Comparison of ENCODE assay signal across 22 mouse cellular contexts in genomic region chr11:118581019-118581418, GRCm38 (mm10).
DNase-seq lines count a peak whose midpoint lies in the region; ATAC-seq and TF ChIP-seq lines count a peak whose summit lies in the region.
"Had no signal": no experiment of that assay in that cellular context is flagged by ENCODE, and none has a peak within 500 bp of the region (broad histone marks: within the 10 kb centered on the region; RNA-seq: fewer than 3 reads in every experiment).

No protein-coding gene starts in this region.

- H3K27ac ChIP-seq in forebrain, embryonic 14.5 days (ENCODE audit: low read depth, low read length), result no peak overlapping the region
- no peak overlapping the region for H3K27ac ChIP-seq in forebrain, embryonic 10.5 days
- no peak overlapping the region for H3K27ac ChIP-seq in hindbrain, postnatal 0 days
- no peak overlapping the region for H3K27ac ChIP-seq in hindbrain, embryonic 10.5 days
- H3K27ac ChIP-seq: embryonic facial prominence, embryonic 10.5 days; heart, embryonic 15.5 days; kidney, postnatal 0 days; midbrain, embryonic 12.5 days had no signal

- H3K27me3 ChIP-seq in forebrain, embryonic 14.5 days (replicated peaks; ENCODE audit: control insufficient read depth, insufficient read depth, low read length), result no peaks in the 10 kb centered on the region
- H3K27me3 ChIP-seq in forebrain, embryonic 10.5 days (ENCODE audit: poor library complexity, severe bottlenecking), result peaks cover 17% of the 10 kb centered on the region; the same call in 1 of the 2 replicates
- no peaks in the 10 kb centered on the region for H3K27me3 ChIP-seq in hindbrain, postnatal 0 days (ENCODE audit: insufficient read depth, low read length)
- H3K27me3 ChIP-seq in hindbrain, embryonic 10.5 days (ENCODE audit: insufficient read depth, poor library complexity, severe bottlenecking), result peaks cover 13% of the 10 kb centered on the region; the same call in 1 of the 2 replicates

- H3K9me3 ChIP-seq in forebrain, embryonic 14.5 days (replicated peaks; ENCODE audit: control insufficient read depth, low read length), result no peaks in the 10 kb centered on the region
- no peaks in the 10 kb centered on the region for H3K9me3 ChIP-seq in forebrain, embryonic 10.5 days
- H3K9me3 ChIP-seq in hindbrain, postnatal 0 days (ENCODE audit: low read length), result no peaks in the 10 kb centered on the region
- H3K9me3 ChIP-seq in hindbrain, embryonic 10.5 days, result no peaks in the 10 kb centered on the region
- H3K9me3 ChIP-seq: embryonic facial prominence, embryonic 10.5 days; heart, embryonic 15.5 days; midbrain, embryonic 12.5 days had no signal

- peak; percentile 10; the same call in 1 of the 2 replicates for TF ChIP-seq CTCF in hindbrain, postnatal 0 days (IDR thresholded peaks at IDR 0.05; ENCODE audit: low read depth)

- DNase-seq in forebrain, embryonic 14.5 days (ENCODE audit: low spot score), result peak; percentile 25
- no peak for DNase-seq in forebrain, embryonic 10.5 days (ENCODE audit: extremely low spot score, low spot score)
- no peak for DNase-seq in hindbrain, postnatal 0 days (ENCODE audit: low spot score)
- no peak for DNase-seq in hindbrain, embryonic 10.5 days (ENCODE audit: low spot score)
- DNase-seq in right cerebral cortex, adult 18-20 months, result peak; percentile 53
- no peak for DNase-seq in right cerebral cortex, postnatal 4 days
- no peak for DNase-seq in gastrocnemius, postnatal 4 days (ENCODE audit: low spot score in 2 of 2)
- DNase-seq in liver, result no peak
- DNase-seq: adrenal gland, postnatal 10 days; cerebellum, adult 8-10 months; gastrocnemius, postnatal 36 days; heart, postnatal 36 days; kidney, adult 2 months; liver, postnatal 0 days; right cerebral cortex, postnatal 25 days; thymus, postnatal 14 days had no signal

- no peak overlapping the region for H3K4me2 ChIP-seq in forebrain, embryonic 14.5 days (ENCODE audit: low read length)
- H3K4me2 ChIP-seq in hindbrain, postnatal 0 days (ENCODE audit: low read depth, low read length), result no peak overlapping the region
- H3K4me2 ChIP-seq: heart, embryonic 15.5 days; liver, embryonic 11.5 days; midbrain, embryonic 12.5 days had no signal

- WGBS in forebrain, embryonic 14.5 days, result 41% methylated on average over 4 of the region's 4 CpGs
- 62% methylated on average over 4 of the region's 4 CpGs for WGBS in forebrain, embryonic 10.5 days
- WGBS in hindbrain, postnatal 0 days, result 48% methylated on average over 4 of the region's 4 CpGs
- WGBS in hindbrain, embryonic 10.5 days, result 51% methylated on average over 4 of the region's 4 CpGs

- H3K4me3 ChIP-seq in forebrain, embryonic 14.5 days (ENCODE audit: low read depth, low read length), result no peak overlapping the region
- H3K4me3 ChIP-seq in forebrain, embryonic 10.5 days, result no peak overlapping the region
- H3K4me3 ChIP-seq in hindbrain, postnatal 0 days (ENCODE audit: low read length), result no peak overlapping the region
- no peak overlapping the region for H3K4me3 ChIP-seq in hindbrain, embryonic 10.5 days
- H3K4me3 ChIP-seq: embryonic facial prominence, embryonic 10.5 days; heart, embryonic 15.5 days; midbrain, embryonic 12.5 days had no signal

- 0 out of 2 replicates have a peak overlapping the region, but pooled peaks have one; percentile 5 for H3K9ac ChIP-seq in forebrain, embryonic 14.5 days (ENCODE audit: low read length)
- no peak overlapping the region for H3K9ac ChIP-seq in hindbrain, postnatal 0 days (replicated peaks; ENCODE audit: low read length)
- H3K9ac ChIP-seq: heart, embryonic 15.5 days; liver, postnatal 0 days; midbrain, embryonic 12.5 days had no signal

- peaks cover 12% of the 10 kb centered on the region for H3K4me1 ChIP-seq in forebrain, embryonic 14.5 days (ENCODE audit: control insufficient read depth, insufficient read depth, low read length)
- 0 out of 2 replicates have a peak, but pooled peaks cover 7% of the 10 kb centered on the region for H3K4me1 ChIP-seq in forebrain, embryonic 10.5 days
- peaks cover 14% of the 10 kb centered on the region for H3K4me1 ChIP-seq in hindbrain, postnatal 0 days (ENCODE audit: insufficient read depth, low read length)
- peaks cover 5% of the 10 kb centered on the region; the same call in 1 of the 2 replicates for H3K4me1 ChIP-seq in hindbrain, embryonic 10.5 days (replicated peaks)
- H3K4me1 ChIP-seq: embryonic facial prominence, embryonic 10.5 days; heart, embryonic 15.5 days had no signal

- H3K36me3 ChIP-seq in forebrain, embryonic 14.5 days (ENCODE audit: control insufficient read depth, insufficient read depth, low read length), result no peaks in the 10 kb centered on the region
- H3K36me3 ChIP-seq in forebrain, embryonic 10.5 days (replicated peaks), result no peaks in the 10 kb centered on the region
- H3K36me3 ChIP-seq in hindbrain, postnatal 0 days (ENCODE audit: insufficient read depth, low read length), result no peaks in the 10 kb centered on the region
- no peaks in the 10 kb centered on the region for H3K36me3 ChIP-seq in hindbrain, embryonic 10.5 days
- H3K36me3 ChIP-seq: embryonic facial prominence, embryonic 10.5 days; heart, embryonic 15.5 days; midbrain, embryonic 12.5 days had no signal

- ATAC-seq in forebrain, embryonic 14.5 days, result no peak
- no peak for ATAC-seq in hindbrain, postnatal 0 days
- ATAC-seq: liver, postnatal 0 days; lung, postnatal 0 days had no signal

Comparison
In these comparisons a context has a peak if more than half of its experiments do, and no peak if none do; other contexts are left out.
1. DNase-seq: peak in forebrain, embryonic 14.5 days (single experiment) and right cerebral cortex, adult 18-20 months (single experiment); none in forebrain, embryonic 10.5 days (single experiment), hindbrain, postnatal 0 days (single experiment), hindbrain, embryonic 10.5 days (single experiment), right cerebral cortex, postnatal 4 days (single experiment), gastrocnemius, postnatal 4 days (0 of 2) and liver (single experiment).